Mouse (Mus musculus) lung, postnatal 14 days (tissue): ENCODE measurements around the gene Gm29776.

Experiments
- DNase-seq: peaks from one replicate; pipeline ENCODE4 v3.0.0; 2021

The Gm29776 gene

GRCm38 (mm10) chr14:54706589-54707320 lies 8.1 kb upstream of the Gm29776 start:
- no peak for DNase-seq

- no peak for DNase-seq
These were observed 7.2 kb upstream of the Gm29776 start for GRCm38 (mm10) chr14:54705844-54706243.

GRCm38 (mm10) chr14:54703207-54703606 lies 4.6 kb upstream of the Gm29776 start:
- DNase-seq = no peak

GRCm38 (mm10) chr14:54701298-54701697 lies 2.7 kb upstream of the Gm29776 start:
- DNase-seq = peak; percentile 91

- no peak for DNase-seq
These were observed 953 bp upstream of the Gm29776 start for GRCm38 (mm10) chr14:54699586-54699985.

GRCm38 (mm10) chr14:54696752-54697151 lies 1.9 kb downstream of the Gm29776 start:
- no peak for DNase-seq

GRCm38 (mm10) chr14:54695042-54695441 lies 3.6 kb downstream of the Gm29776 start:
- DNase-seq = no peak

- DNase-seq = no peak
These were observed 11.4 kb downstream of the Gm29776 start for GRCm38 (mm10) chr14:54687251-54687650.

GRCm38 (mm10) chr14:54686522-54687143 lies 12.0 kb downstream of the Gm29776 start, which contains the start of gene Acin1:
Gene Acin1, minus strand, starts transcription at chr14:54686931.
- DNase-seq = peak; percentile 100

GRCm38 (mm10) chr14:54686063-54686521 lies 12.5 kb downstream of the Gm29776 start, which contains the start of gene 1700123O20Rik:
Gene 1700123O20Rik, plus strand, starts transcription at chr14:54686216.
- no peak for DNase-seq

- no peak for DNase-seq
These were observed 13.2 kb downstream of the Gm29776 start for GRCm38 (mm10) chr14:54685471-54685870.

GRCm38 (mm10) chr14:54682396-54682795 lies 16.2 kb downstream of the Gm29776 start:
- no peak for DNase-seq

GRCm38 (mm10) chr14:54678657-54679304 lies 19.9 kb downstream of the Gm29776 start:
- no peak for DNase-seq

- DNase-seq = no peak
These were observed 22.3 kb downstream of the Gm29776 start for GRCm38 (mm10) chr14:54676290-54676689.

- peak; percentile 14 for DNase-seq
These were observed 24.3 kb downstream of the Gm29776 start for GRCm38 (mm10) chr14:54674317-54674716.

- DNase-seq = peak; percentile 62
These were observed 29.3 kb downstream of the Gm29776 start for GRCm38 (mm10) chr14:54669381-54669780.

- DNase-seq = no peak
These were observed 34.0 kb downstream of the Gm29776 start for GRCm38 (mm10) chr14:54664477-54665222.

- DNase-seq = no peak
These were observed 38.6 kb downstream of the Gm29776 start for GRCm38 (mm10) chr14:54660009-54660408.

GRCm38 (mm10) chr14:54653496-54653895 lies 45.1 kb downstream of the Gm29776 start:
- DNase-seq = peak; percentile 84

- DNase-seq = no peak
These were observed 45.8 kb downstream of the Gm29776 start for GRCm38 (mm10) chr14:54652787-54653186.

- no peak for DNase-seq
These were observed 47.1 kb downstream of the Gm29776 start for GRCm38 (mm10) chr14:54651556-54651955.

- DNase-seq = peak; percentile 91
These were observed 47.8 kb downstream of the Gm29776 start for GRCm38 (mm10) chr14:54650621-54651454.
